Mouse (Mus musculus) olfactory bulb, adult 2 months (tissue): Measurements from ENCODE around the gene Utrn. TPM values are rescaled to one million over a fixed set of nuclear protein-coding genes. Genes with fewer than 3 reads are reported as not detected.

ENCODE experiments used
- H3K27ac ChIP-seq: fragments of 200-500 bp; 2 replicates; pipeline ENCODE4 v1.5.1; 2012; ENCODE audit warnings: low read depth, low read length; ENCODE audit not compliant: insufficient read depth
- H3K4me1 ChIP-seq: fragments of 200-500 bp; 2 replicates; pipeline ENCODE4 v1.6.1; 2012; ENCODE audit warnings: low read length; ENCODE audit not compliant: control insufficient read depth, insufficient read depth
- H3K4me3 ChIP-seq: fragments of 200-500 bp; 2 replicates; pipeline ENCODE4 v1.5.1; 2012; ENCODE audit warnings: mild to moderate bottlenecking, low read depth, low read length, moderate library complexity; ENCODE audit not compliant: insufficient read depth
- CTCF ChIP-seq: fragments of 200-500 bp; IDR thresholded peaks from 2 replicates; pipeline ENCODE4 v1.5.1; 2012; ENCODE audit warnings: low read depth, mild to moderate bottlenecking, low read length, moderate library complexity; ENCODE audit not compliant: insufficient read depth
- POLR2A ChIP-seq: fragments of 200-500 bp; IDR thresholded peaks from 2 replicates; pipeline ENCODE4 v1.6.1; 2012; ENCODE audit warnings: mild to moderate bottlenecking, low read depth, low read length, moderate library complexity; ENCODE audit not compliant: insufficient read depth
- WGBS: fragments of 180-500 bp; shearing (Covaris S2); methylation state at CpG from one replicate; pipeline ENCODE4 v1.1.7; 2018; 5-methylcytosine and 5-hydroxymethylcytosine counted together
- polyA plus RNA-seq: library from polyadenylated mRNA; stranded (reverse); fragments of >200 nt; gene quantifications from 2 replicates; pipeline ENCODE4 v1.2.4, GENCODE M21; 2012; ENCODE audit warnings: low replicate concordance; ENCODE audit not compliant: missing spikeins, insufficient read depth, insufficient read length

Utrn gene
- polyA plus RNA-seq, 1 experiment, result 80.1 TPM

DNA sequence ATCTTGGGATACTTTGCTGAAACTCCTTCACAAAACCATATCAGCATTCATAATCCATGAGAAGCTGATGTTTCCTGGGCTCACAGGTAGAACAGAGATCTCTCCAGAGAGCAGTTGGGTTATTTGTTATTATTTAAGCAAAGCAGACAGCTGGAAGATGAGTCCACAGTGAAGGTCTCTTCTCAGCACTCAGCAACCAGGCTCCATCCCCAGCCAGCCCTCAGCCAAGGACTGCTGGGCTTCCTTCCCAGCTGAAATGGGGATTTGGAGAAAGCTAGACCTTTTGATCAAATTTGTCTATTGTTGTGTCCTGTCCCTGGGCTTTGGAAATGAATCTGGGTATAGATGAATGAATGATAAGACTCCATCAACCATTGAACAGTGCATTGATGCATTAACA lies 276.1 kb downstream of the Utrn start:
- H3K4me1 ChIP-seq, result no peaks in the 10 kb centered on the region
- TF ChIP-seq CTCF (no peak), POLR2A (no peak)
- H3K27ac ChIP-seq, result no peak overlapping the region

DNA sequence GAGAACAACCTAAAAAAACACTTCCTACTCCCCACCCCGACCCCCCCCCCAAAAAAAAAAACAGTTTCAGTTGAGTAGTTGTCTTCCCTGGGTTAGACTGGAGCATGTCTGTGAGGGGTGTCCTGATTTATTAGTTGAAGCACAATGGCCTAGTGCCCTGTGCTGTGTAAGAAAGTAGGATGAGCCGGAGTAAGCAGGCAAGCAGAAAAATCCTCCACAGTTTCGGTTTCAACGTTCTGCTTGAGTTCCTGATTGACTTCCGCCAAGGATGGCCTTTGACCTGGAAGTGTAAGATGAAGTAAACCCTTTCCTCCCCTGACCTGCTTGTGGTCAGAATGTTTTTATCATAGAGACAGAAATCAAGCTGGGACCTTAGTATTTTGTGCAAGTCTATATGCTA lies 277.2 kb downstream of the Utrn start:
- Histone ChIP-seq H3K27ac (no peak overlapping the region), H3K4me1 (no peaks in the 10 kb centered on the region), H3K4me3 (no peak overlapping the region)
- 77% methylated on average over 5 of the region's 5 CpGs for WGBS
- no peak for TF ChIP-seq CTCF
- no peak for TF ChIP-seq POLR2A

More for the DNA sequence above, 276.1 kb downstream of the Utrn start:
- no peak overlapping the region for H3K4me3 ChIP-seq

DNA sequence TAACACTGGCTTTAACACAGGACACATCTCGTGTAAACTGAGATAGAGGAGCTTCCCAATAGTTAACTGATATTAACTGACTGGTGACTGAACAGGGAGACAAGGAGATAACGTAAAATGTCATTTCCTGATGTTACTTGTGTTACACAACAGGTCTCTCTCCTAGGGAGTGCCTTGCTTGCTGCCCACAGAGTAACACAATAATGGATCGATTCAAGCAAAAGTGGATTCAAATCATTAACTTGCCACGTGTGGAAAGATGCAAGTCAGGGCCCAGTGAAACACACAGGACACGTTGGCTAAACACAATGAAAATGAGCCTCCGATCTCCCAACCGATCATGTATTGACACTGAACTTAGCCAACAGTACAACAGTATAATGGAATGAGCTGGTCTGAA lies 281.1 kb downstream of the Utrn start:
- no peak overlapping the region for H3K27ac ChIP-seq
- 80% methylated on average over 7 of the region's 7 CpGs for whole genome bisulfite sequencing
- H3K4me1 ChIP-seq, result no peaks in the 10 kb centered on the region
- no peak for TF ChIP-seq POLR2A
- no peak for TF ChIP-seq CTCF
- H3K4me3 ChIP-seq, result no peak overlapping the region

DNA sequence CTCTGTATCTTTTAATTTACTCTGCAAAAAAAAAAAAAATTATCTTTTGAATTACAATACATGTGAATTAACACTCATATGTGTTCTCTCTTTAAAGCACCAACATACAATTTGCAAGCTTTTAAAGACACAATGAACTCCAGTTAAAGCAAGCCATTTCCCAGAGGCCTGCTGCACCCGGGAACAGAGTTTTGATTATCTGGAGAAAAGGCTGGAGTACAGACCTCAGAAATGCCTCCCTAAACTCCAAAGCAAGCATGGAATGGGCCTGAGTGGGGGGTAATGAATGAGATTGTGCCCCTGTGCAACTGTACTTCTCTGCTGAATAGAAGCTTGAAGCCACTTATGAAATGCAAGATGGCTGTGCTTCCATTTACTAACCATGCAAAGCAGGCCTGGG lies 281.8 kb downstream of the Utrn start:
- H3K4me1 ChIP-seq, result no peaks in the 10 kb centered on the region
- no peak for TF ChIP-seq CTCF
- no peak for TF ChIP-seq POLR2A
- 60% methylated on average over 1 of the region's 1 CpGs for WGBS
- no peak overlapping the region for H3K4me3 ChIP-seq
- no peak overlapping the region for H3K27ac ChIP-seq

DNA sequence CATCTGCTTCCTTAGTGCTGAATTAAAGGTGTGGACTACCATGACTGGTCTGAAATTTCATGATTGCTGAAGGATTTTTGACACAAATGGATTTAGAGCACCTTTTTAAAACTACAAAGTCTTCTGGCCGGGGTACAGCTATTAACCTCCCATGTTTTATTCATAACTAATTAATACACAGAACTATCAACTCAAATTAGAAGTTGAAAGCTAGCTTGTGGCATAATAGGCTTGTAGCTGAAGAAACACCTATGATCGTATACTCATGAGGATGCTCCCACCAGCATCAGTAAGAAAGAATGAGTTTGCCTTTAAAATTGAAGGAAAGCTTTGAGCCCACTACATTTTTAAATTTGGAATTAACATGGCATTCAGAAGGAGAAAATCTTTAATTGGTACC lies 282.3 kb downstream of the Utrn start:
- H3K27ac ChIP-seq, result no peak overlapping the region
- no peak overlapping the region for H3K4me3 ChIP-seq
- WGBS, result 77% methylated on average over 2 of the region's 2 CpGs
- no peaks in the 10 kb centered on the region for H3K4me1 ChIP-seq
- TF ChIP-seq CTCF, result no peak
- TF ChIP-seq POLR2A, result no peak

DNA sequence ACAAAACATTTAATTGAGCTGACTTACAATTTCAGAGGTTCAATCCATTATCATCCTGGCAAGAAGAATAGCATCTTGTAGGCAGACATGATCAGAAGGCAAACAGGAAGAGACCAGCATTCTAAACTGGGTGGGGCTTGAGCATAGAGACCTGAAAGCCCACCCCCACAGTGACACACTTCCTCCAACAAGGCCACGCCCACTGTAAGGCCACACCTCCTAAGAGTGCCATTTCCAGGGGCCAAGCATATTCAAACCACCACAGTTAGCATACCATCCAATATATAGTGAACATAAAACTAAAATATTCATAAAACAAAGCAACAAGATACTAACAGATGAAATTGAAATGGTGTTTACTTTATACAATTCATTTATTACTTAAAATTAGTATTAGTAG lies 283.0 kb downstream of the Utrn start:
- H3K27ac ChIP-seq, result no peak overlapping the region
- H3K4me3 ChIP-seq, result no peak overlapping the region
- WGBS, result 90% methylated on average over 1 of the region's 1 CpGs
- TF ChIP-seq CTCF (no peak), POLR2A (no peak)
- H3K4me1 ChIP-seq, result no peaks in the 10 kb centered on the region

DNA sequence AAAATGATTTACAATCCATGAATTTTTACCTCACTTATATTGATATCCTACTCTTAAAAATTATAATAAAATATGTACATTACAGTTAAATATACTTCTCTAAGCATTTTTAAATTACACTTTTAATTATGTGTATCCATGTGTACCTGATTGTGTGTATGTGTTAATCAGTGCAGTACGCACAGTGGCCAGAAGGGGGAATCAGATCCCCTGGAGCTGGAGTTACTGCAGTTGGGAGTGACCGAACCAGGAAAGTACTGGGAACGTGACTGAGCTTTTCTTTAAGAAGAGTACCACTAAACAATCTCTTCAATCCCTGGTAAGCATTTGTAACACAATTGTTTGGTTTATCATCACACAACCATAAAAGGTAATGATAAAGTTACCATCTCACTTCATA lies 285.7 kb downstream of the Utrn start:
- H3K4me3 ChIP-seq, result no peak overlapping the region
- H3K4me1 ChIP-seq, result no peaks in the 10 kb centered on the region
- no peak overlapping the region for H3K27ac ChIP-seq
- no peak for TF ChIP-seq CTCF
- TF ChIP-seq POLR2A, result no peak
- over 99% methylated on average over 3 of the region's 3 CpGs for WGBS

DNA sequence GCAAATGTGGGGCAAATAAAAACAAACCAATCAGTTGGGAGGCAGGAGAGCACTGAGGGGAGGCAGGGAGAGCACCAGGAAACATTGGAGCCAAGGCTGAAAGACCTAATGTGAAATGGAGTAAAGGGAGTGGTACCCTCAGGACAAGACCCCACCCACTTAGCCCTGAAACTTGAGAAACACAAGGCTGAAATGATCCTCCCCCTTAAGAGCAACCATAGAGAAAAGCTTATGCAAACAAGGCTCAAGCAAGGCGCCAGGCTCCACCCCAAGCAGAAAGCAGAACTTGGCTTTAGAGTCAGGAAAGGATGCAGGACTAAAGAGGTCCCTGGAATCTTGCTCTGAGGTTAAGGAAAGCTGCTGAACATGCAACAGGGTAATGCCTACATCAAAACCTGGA lies 290.1 kb downstream of the Utrn start:
- Histone ChIP-seq H3K27ac (no peak overlapping the region), H3K4me1 (peaks cover 2% of the 10 kb centered on the region; the same call in 1 of the 2 replicates), H3K4me3 (no peak overlapping the region)
- WGBS, result 89% methylated on average over 1 of the region's 1 CpGs
- TF ChIP-seq CTCF (no peak), POLR2A (no peak)

DNA sequence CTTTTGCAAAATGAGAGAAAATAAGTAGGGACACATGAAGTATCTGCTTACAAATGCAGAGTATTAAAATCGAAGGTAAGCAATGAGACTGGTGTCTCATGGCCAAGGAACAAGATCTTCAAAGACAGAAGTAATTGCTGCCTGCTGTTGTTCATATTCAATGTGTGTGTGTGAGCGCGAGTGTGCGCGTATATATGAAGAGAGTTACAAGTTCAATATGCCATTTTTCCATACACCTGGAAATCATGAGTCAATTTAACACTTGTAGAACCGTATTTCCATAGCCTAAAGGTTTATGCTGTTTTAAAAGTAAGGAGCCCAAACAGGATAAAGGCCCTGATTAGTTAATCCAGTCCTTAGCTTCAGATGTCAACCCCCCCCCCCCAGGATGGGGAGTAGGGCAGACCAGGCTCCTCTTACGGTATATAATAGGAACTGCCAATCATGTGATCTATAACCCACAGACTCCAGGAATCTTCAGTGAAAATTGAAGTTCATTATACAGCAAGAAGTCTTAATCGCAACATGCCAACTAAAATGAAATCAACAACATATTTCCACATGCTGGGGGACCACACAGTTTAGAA lies 293.2 kb downstream of the Utrn start:
- Histone ChIP-seq H3K4me1 (peaks cover 6% of the 10 kb centered on the region; the same call in 1 of the 2 replicates), H3K27ac (no peak overlapping the region), H3K4me3 (no peak overlapping the region)
- TF ChIP-seq POLR2A, result no peak
- TF ChIP-seq CTCF, result no peak
- 89% methylated on average over 8 of the region's 8 CpGs for WGBS

DNA sequence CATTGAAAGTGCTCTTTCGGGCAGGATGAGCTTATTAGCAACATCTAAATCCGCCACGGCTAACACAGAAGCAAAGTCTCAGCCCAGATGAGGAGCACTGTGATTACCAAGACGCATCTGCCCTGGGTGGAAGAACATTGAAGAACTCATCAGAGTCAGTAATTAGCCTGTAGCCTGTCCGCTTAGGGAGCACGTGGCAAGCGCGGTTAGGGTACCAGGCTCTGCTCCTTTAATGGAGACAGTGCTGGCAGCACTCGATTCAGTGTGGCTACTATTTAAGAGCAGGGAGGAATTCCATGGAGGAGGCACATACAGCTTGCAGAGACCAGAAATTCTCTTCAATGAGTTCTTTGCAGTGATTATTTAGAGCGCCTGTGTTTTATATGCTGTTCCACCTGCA lies 294.4 kb downstream of the Utrn start:
- 25% methylated on average over 10 of the region's 10 CpGs for WGBS
- no peak for TF ChIP-seq POLR2A
- no peak for TF ChIP-seq CTCF
- H3K27ac ChIP-seq, result no peak overlapping the region; the same call in 1 of the 2 replicates
- peaks cover 6% of the 10 kb centered on the region; the same call in 1 of the 2 replicates for H3K4me1 ChIP-seq
- peak overlapping the region; percentile 13; the same call in 1 of the 2 replicates for H3K4me3 ChIP-seq
